Mouse (Mus musculus): ENCODE results near the gene Slc7a6. TPM values are rescaled to one million over a fixed set of nuclear protein-coding genes. Genes with fewer than 3 reads are reported as not detected.

Gene Slc7a6
- polyA plus RNA-seq, 1 experiment from 2014 or later: 103 TPM

- H3K36me3 ChIP-seq (ENCODE audit: control insufficient read depth, insufficient read depth, low read length): no peaks in the 10 kb centered on the region
Measured at GRCm38 (mm10) chr8:106131021-106131420, 37.6 kb upstream of the Slc7a6 start.

GRCm38 (mm10) chr8:106131488-106132222 lies 37.0 kb upstream of the Slc7a6 start:
- Histone ChIP-seq H3K27me3 (ENCODE audit: control insufficient read depth, insufficient read depth, low read length) (peaks cover 30% of the 10 kb centered on the region), H3K9ac (ENCODE audit: low read length) (no peak overlapping the region), H3K4me1 (replicated peaks; ENCODE audit: control insufficient read depth, insufficient read depth, low read length) (peaks cover 6% of the 10 kb centered on the region; the same call in 1 of the 2 replicates), H3K9me3 (ENCODE audit: control insufficient read depth, low read length) (no peaks in the 10 kb centered on the region), H3K27ac (ENCODE audit: low read depth, low read length) (no peak overlapping the region), H3K36me3 (ENCODE audit: control insufficient read depth, insufficient read depth, low read length) (no peaks in the 10 kb centered on the region), H3K4me2 (ENCODE audit: low read depth, low read length, severe bottlenecking) (no peak overlapping the region), H3K4me3 (ENCODE audit: low read depth, low read length) (no peak overlapping the region)
- DNase-seq (ENCODE audit: low spot score): no peak
- WGBS: 93% methylated on average over 7 of the region's 7 CpGs
- no peak for ATAC-seq (replicated peaks; ENCODE audit: low FRiP score)

More at GRCm38 (mm10) chr8:106131021-106131420, 37.6 kb upstream of the Slc7a6 start:
- no peak overlapping the region for H3K4me2 ChIP-seq (ENCODE audit: low read depth, low read length, severe bottlenecking)
- no peak overlapping the region for H3K27ac ChIP-seq (ENCODE audit: low read depth, low read length)
- H3K4me1 ChIP-seq (replicated peaks; ENCODE audit: control insufficient read depth, insufficient read depth, low read length): no peaks in the 10 kb centered on the region; the same call in 1 of the 2 replicates
- H3K4me3 ChIP-seq (ENCODE audit: low read depth, low read length): no peak overlapping the region
- no peak overlapping the region for H3K9ac ChIP-seq (ENCODE audit: low read length)
- no peaks in the 10 kb centered on the region for H3K9me3 ChIP-seq (ENCODE audit: control insufficient read depth, low read length)
- peaks cover 24% of the 10 kb centered on the region for H3K27me3 ChIP-seq (ENCODE audit: control insufficient read depth, insufficient read depth, low read length)
- WGBS: 92% methylated on average over 4 of the region's 4 CpGs
- no peak for DNase-seq (ENCODE audit: low spot score)
- ATAC-seq (replicated peaks; ENCODE audit: low FRiP score): no peak

GRCm38 (mm10) chr8:106132356-106132755 lies 36.3 kb upstream of the Slc7a6 start:
- 93% methylated on average over 11 of the region's 11 CpGs for WGBS
- H3K27me3 ChIP-seq (ENCODE audit: control insufficient read depth, insufficient read depth, low read length): peaks cover 37% of the 10 kb centered on the region
- ATAC-seq (replicated peaks; ENCODE audit: low FRiP score): no peak

GRCm38 (mm10) chr8:106133526-106133925 lies 35.1 kb upstream of the Slc7a6 start:
- WGBS: 75% methylated on average over 13 of the region's 13 CpGs
- H3K27ac ChIP-seq (ENCODE audit: low read depth, low read length): no peak overlapping the region
- DNase-seq (ENCODE audit: low spot score): no peak
- H3K9ac ChIP-seq (ENCODE audit: low read length): no peak overlapping the region
- H3K9me3 ChIP-seq (ENCODE audit: control insufficient read depth, low read length): no peaks in the 10 kb centered on the region
- no peak for ATAC-seq (replicated peaks; ENCODE audit: low FRiP score)
- H3K27me3 ChIP-seq (ENCODE audit: control insufficient read depth, insufficient read depth, low read length): peaks cover 48% of the 10 kb centered on the region
- peaks cover 18% of the 10 kb centered on the region; the same call in 1 of the 2 replicates for H3K4me1 ChIP-seq (replicated peaks; ENCODE audit: control insufficient read depth, insufficient read depth, low read length)
- no peaks in the 10 kb centered on the region for H3K36me3 ChIP-seq (ENCODE audit: control insufficient read depth, insufficient read depth, low read length)
- H3K4me2 ChIP-seq (ENCODE audit: low read depth, low read length, severe bottlenecking): no peak overlapping the region
- H3K4me3 ChIP-seq (ENCODE audit: low read depth, low read length): no peak overlapping the region

More at GRCm38 (mm10) chr8:106132356-106132755, 36.3 kb upstream of the Slc7a6 start:
- Histone ChIP-seq H3K27ac (ENCODE audit: low read depth, low read length) (no peak overlapping the region), H3K4me3 (ENCODE audit: low read depth, low read length) (no peak overlapping the region), H3K4me2 (ENCODE audit: low read depth, low read length, severe bottlenecking) (no peak overlapping the region), H3K9ac (ENCODE audit: low read length) (no peak overlapping the region), H3K36me3 (ENCODE audit: control insufficient read depth, insufficient read depth, low read length) (no peaks in the 10 kb centered on the region), H3K4me1 (replicated peaks; ENCODE audit: control insufficient read depth, insufficient read depth, low read length) (peaks cover 11% of the 10 kb centered on the region; the same call in 1 of the 2 replicates), H3K9me3 (ENCODE audit: control insufficient read depth, low read length) (no peaks in the 10 kb centered on the region)
- no peak for DNase-seq (ENCODE audit: low spot score)

GRCm38 (mm10) chr8:106133946-106134345 lies 34.7 kb upstream of the Slc7a6 start:
- H3K9ac ChIP-seq (ENCODE audit: low read length): no peak overlapping the region
- H3K27me3 ChIP-seq (ENCODE audit: control insufficient read depth, insufficient read depth, low read length): peaks cover 51% of the 10 kb centered on the region
- no peak for ATAC-seq (replicated peaks; ENCODE audit: low FRiP score)
- 80% methylated on average over 6 of the region's 6 CpGs for WGBS
- no peak overlapping the region for H3K4me2 ChIP-seq (ENCODE audit: low read depth, low read length, severe bottlenecking)
- no peaks in the 10 kb centered on the region for H3K36me3 ChIP-seq (ENCODE audit: control insufficient read depth, insufficient read depth, low read length)
- H3K4me1 ChIP-seq (replicated peaks; ENCODE audit: control insufficient read depth, insufficient read depth, low read length): peaks cover 18% of the 10 kb centered on the region; the same call in 1 of the 2 replicates
- no peak for DNase-seq (ENCODE audit: low spot score)
- H3K27ac ChIP-seq (ENCODE audit: low read depth, low read length): no peak overlapping the region
- no peak overlapping the region for H3K4me3 ChIP-seq (ENCODE audit: low read depth, low read length)
- no peaks in the 10 kb centered on the region for H3K9me3 ChIP-seq (ENCODE audit: control insufficient read depth, low read length)

- Histone ChIP-seq H3K4me2 (ENCODE audit: low read depth, low read length, severe bottlenecking) (no peak overlapping the region), H3K36me3 (ENCODE audit: control insufficient read depth, insufficient read depth, low read length) (no peaks in the 10 kb centered on the region), H3K27me3 (ENCODE audit: control insufficient read depth, insufficient read depth, low read length) (peaks cover 54% of the 10 kb centered on the region), H3K9me3 (ENCODE audit: control insufficient read depth, low read length) (no peaks in the 10 kb centered on the region), H3K4me1 (replicated peaks; ENCODE audit: control insufficient read depth, insufficient read depth, low read length) (peaks cover 18% of the 10 kb centered on the region; the same call in 1 of the 2 replicates), H3K27ac (ENCODE audit: low read depth, low read length) (no peak overlapping the region), H3K4me3 (ENCODE audit: low read depth, low read length) (no peak overlapping the region), H3K9ac (ENCODE audit: low read length) (no peak overlapping the region)
- DNase-seq (ENCODE audit: low spot score) (no peak), ATAC-seq (replicated peaks; ENCODE audit: low FRiP score) (no peak)
- 22% methylated on average over 14 of the region's 14 CpGs for WGBS
Measured at GRCm38 (mm10) chr8:106134751-106135571, 33.7 kb upstream of the Slc7a6 start.

- Histone ChIP-seq H3K27me3 (ENCODE audit: control insufficient read depth, insufficient read depth, low read length) (peaks cover 55% of the 10 kb centered on the region), H3K36me3 (ENCODE audit: control insufficient read depth, insufficient read depth, low read length) (no peaks in the 10 kb centered on the region), H3K4me3 (ENCODE audit: low read depth, low read length) (peak overlapping the region; percentile 30; the same call in 1 of the 2 replicates), H3K27ac (ENCODE audit: low read depth, low read length) (no peak overlapping the region), H3K4me2 (ENCODE audit: low read depth, low read length, severe bottlenecking) (peak overlapping the region; percentile 77; the same call in 1 of the 2 replicates), H3K4me1 (replicated peaks; ENCODE audit: control insufficient read depth, insufficient read depth, low read length) (peaks cover 18% of the 10 kb centered on the region; the same call in 1 of the 2 replicates), H3K9ac (ENCODE audit: low read length) (no peak overlapping the region; the same call in 1 of the 2 replicates), H3K9me3 (ENCODE audit: control insufficient read depth, low read length) (no peaks in the 10 kb centered on the region)
- no peak for ATAC-seq (replicated peaks; ENCODE audit: low FRiP score)
- DNase-seq (ENCODE audit: low spot score): peak; percentile 64
- 4% methylated on average over 19 of the region's 19 CpGs for WGBS
Measured at GRCm38 (mm10) chr8:106135672-106136071, 33.0 kb upstream of the Slc7a6 start.

Measured in forebrain, embryonic 11.5 days (tissue).